Mouse (Mus musculus) frontal cortex, postnatal 36 days (tissue): ENCODE results near the gene Gm15737.

Source experiments
- DNase-seq, 2 experiments: peaks; one replicate each; pipeline ENCODE4 v3.0.0; 2022; ENCODE audit warnings: low spot score in 2 of 2

The Gm15737 gene

GRCm38 (mm10) chr6:92869089-92869581 lies at the start of gene Gm15737:
Gm15737 (plus strand) TSS chr6:92869357.
- DNase-seq, result peak; percentile 17 to 59

- DNase-seq, result no peak
Measured at GRCm38 (mm10) chr6:92821606-92822005, 47.6 kb upstream of the Gm15737 start.

- no peak for DNase-seq
Measured at GRCm38 (mm10) chr6:92822006-92822405, 47.2 kb upstream of the Gm15737 start.

- DNase-seq, result no peak
Measured at GRCm38 (mm10) chr6:92823991-92824390, 45.2 kb upstream of the Gm15737 start.

- DNase-seq, result no peak
Measured at GRCm38 (mm10) chr6:92826561-92826960, 42.6 kb upstream of the Gm15737 start.

GRCm38 (mm10) chr6:92827360-92827759 lies 41.8 kb upstream of the Gm15737 start:
- no peak for DNase-seq

- DNase-seq, result no peak
Measured at GRCm38 (mm10) chr6:92829148-92829547, 40.0 kb upstream of the Gm15737 start.

GRCm38 (mm10) chr6:92831106-92831505 lies 38.1 kb upstream of the Gm15737 start:
- no peak for DNase-seq

- no peak for DNase-seq
Measured at GRCm38 (mm10) chr6:92842000-92842399, 27.2 kb upstream of the Gm15737 start.

GRCm38 (mm10) chr6:92843474-92843873 lies 25.7 kb upstream of the Gm15737 start:
- DNase-seq, result no peak

- DNase-seq, result no peak
Measured at GRCm38 (mm10) chr6:92845898-92846297, 23.3 kb upstream of the Gm15737 start.

- no peak for DNase-seq
Measured at GRCm38 (mm10) chr6:92846614-92847013, 22.5 kb upstream of the Gm15737 start.

GRCm38 (mm10) chr6:92849208-92849607 lies 19.9 kb upstream of the Gm15737 start:
- no peak for DNase-seq

GRCm38 (mm10) chr6:92850250-92850649 lies 18.9 kb upstream of the Gm15737 start:
- peak; percentile 53 to 68 for DNase-seq

- no peak for DNase-seq
Measured at GRCm38 (mm10) chr6:92854873-92855272, 14.3 kb upstream of the Gm15737 start.

- DNase-seq, result no peak
Measured at GRCm38 (mm10) chr6:92857761-92858160, 11.4 kb upstream of the Gm15737 start.

- no peak for DNase-seq
Measured at GRCm38 (mm10) chr6:92858721-92859510, 10.2 kb upstream of the Gm15737 start.

- DNase-seq, result no peak
Measured at GRCm38 (mm10) chr6:92860285-92860912, 8.8 kb upstream of the Gm15737 start.

- no peak for DNase-seq
Measured at GRCm38 (mm10) chr6:92862599-92862998, 6.6 kb upstream of the Gm15737 start.

GRCm38 (mm10) chr6:92869582-92870219 lies 544 bp downstream of the Gm15737 start:
- DNase-seq, result no peak

- DNase-seq, result no peak
Measured at GRCm38 (mm10) chr6:92871813-92872212, 2.7 kb downstream of the Gm15737 start.

- no peak for DNase-seq
Measured at GRCm38 (mm10) chr6:92872766-92873165, 3.6 kb downstream of the Gm15737 start.

- no peak for DNase-seq
Measured at GRCm38 (mm10) chr6:92874854-92875253, 5.7 kb downstream of the Gm15737 start.
